Mouse (Mus musculus) neural tube, embryonic 14.5 days (tissue): ENCODE data around the gene Reg3b. TPM values are rescaled to one million over a fixed set of nuclear protein-coding genes. Genes with fewer than 3 reads are reported as not detected.

Experiments used
- ATAC-seq: fragments of 200-750 bp; cut with Nextera tagmentation; 2 replicates; pipeline ENCODE4 v1.8.0; 2017; ENCODE audit warnings: low read depth, mild to moderate bottlenecking, moderate TSS enrichment, moderate library complexity
- H3K27ac ChIP-seq: fragments of 300-500 bp; sonication (generic); 2 replicates; pipeline ENCODE4 v1.5.1; 2014; ENCODE audit warnings: low read depth, mild to moderate bottlenecking, control low read depth, low read length, moderate library complexity, mixed read lengths
- H3K27me3 ChIP-seq: fragments of 300-500 bp; sonication (generic); 2 replicates; pipeline ENCODE4 v1.6.1; 2014; ENCODE audit warnings: low read length; ENCODE audit not compliant: control insufficient read depth, insufficient read depth
- H3K36me3 ChIP-seq: fragments of 300-500 bp; sonication (generic); 2 replicates; pipeline ENCODE4 v1.6.1; 2014; ENCODE audit warnings: low read length, mixed read lengths; ENCODE audit not compliant: control insufficient read depth, insufficient read depth
- H3K4me1 ChIP-seq: fragments of 300-500 bp; sonication (generic); 2 replicates; pipeline ENCODE4 v1.6.1; 2014; ENCODE audit warnings: low read length; ENCODE audit not compliant: control insufficient read depth, insufficient read depth
- H3K4me2 ChIP-seq: fragments of 300-500 bp; sonication (generic); 2 replicates; pipeline ENCODE4 v1.6.1; 2014; ENCODE audit warnings: mild to moderate bottlenecking, low read depth, low read length, control low read depth
- H3K4me3 ChIP-seq: fragments of 300-500 bp; sonication (generic); 2 replicates; pipeline ENCODE4 v1.5.1; 2014; ENCODE audit warnings: low read depth, low read length, control low read depth, mixed read lengths
- H3K9ac ChIP-seq: fragments of 300-500 bp; sonication (generic); replicated peaks from 2 replicates; pipeline ENCODE4 v1.6.1; 2014; ENCODE audit warnings: low read depth, mild to moderate bottlenecking, control low read depth, low read length, mixed read lengths
- H3K9me3 ChIP-seq: fragments of 300-500 bp; sonication (generic); 2 replicates; pipeline ENCODE4 v1.6.1; 2016; ENCODE audit warnings: low read length; ENCODE audit not compliant: control insufficient read depth
- WGBS: fragments of 180-500 bp; shearing (Covaris S2); extraction: QIAGEN DNeasy Blood & Tissue Kit; methylation state at CpG from one replicate; pipeline ENCODE4 v1.1.7; 2014; 5-methylcytosine and 5-hydroxymethylcytosine counted together
- polyA plus RNA-seq: library from polyadenylated mRNA; unstranded; fragments of >200 nt; fragmentation: Nextera tagmentation; extraction: Ambion mirVana; gene quantifications from 2 replicates; pipeline ENCODE4 v1.2.1, GENCODE M21; 2014

Reg3b gene
- polyA plus RNA-seq = 3.0 and 7.9 TPM in 2 replicates

DNA sequence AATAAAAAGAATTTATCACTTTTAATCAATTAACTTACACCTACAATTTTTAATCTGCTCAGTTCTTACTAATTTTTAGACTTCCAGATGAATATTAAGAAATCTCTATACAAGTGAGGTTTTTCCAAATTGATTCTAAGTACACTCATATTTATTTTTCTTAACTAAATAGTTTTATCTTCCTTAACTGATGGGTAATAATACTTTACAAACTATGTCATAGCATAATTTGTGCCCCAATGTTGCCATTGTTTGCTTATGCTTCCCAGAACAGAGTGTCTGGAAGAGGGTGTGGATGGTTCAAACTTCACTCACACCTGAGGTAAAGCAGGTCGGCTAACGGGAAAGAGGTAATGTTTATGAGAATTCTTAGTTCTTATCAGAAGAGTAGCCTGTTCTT lies at the start of gene Reg3b:
Gene Reg3b (plus strand): TSS at position 301 of the 400 bp plus-strand sequence.
- no peak within 1 kb of the TSS for H3K4me2 ChIP-seq
- H3K4me1 ChIP-seq = no peaks in the 10 kb centered on the region
- no peak within 1 kb of the TSS for H3K27ac ChIP-seq
- no peaks in the 10 kb centered on the region for H3K27me3 ChIP-seq
- 90% methylated on average over 2 of the region's 2 CpGs for WGBS
- no peak for ATAC-seq
- H3K36me3 ChIP-seq = no peaks in the 10 kb centered on the region
- no peak within 1 kb of the TSS for H3K9ac ChIP-seq
- H3K9me3 ChIP-seq = no peaks in the 10 kb centered on the region
- H3K4me3 ChIP-seq = no peak within 1 kb of the TSS

DNA sequence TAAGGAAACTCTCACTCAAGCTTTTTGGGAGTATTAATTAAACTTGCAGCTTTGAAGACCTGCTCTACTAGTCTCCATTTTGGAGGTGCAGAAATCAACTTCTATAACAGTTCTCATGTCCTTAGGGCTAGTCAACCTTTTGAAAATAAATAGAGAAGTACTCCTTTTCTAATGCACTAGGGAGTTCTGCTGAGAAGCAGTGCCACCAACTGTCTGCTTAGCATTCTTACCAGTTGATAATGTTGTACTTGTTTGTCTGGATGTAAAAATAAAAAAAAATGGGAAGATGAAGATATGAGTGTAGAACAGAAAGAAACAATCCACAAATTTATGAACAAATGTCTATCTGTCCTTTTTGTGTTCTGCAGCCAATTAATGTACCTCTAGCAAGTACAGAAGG lies 42.7 kb upstream of the Reg3b start:
- Histone ChIP-seq H3K27ac (no peak overlapping the region), H3K4me1 (no peaks in the 10 kb centered on the region), H3K4me2 (no peak overlapping the region), H3K36me3 (no peaks in the 10 kb centered on the region), H3K9ac (no peak overlapping the region), H3K4me3 (no peak overlapping the region), H3K27me3 (no peaks in the 10 kb centered on the region), H3K9me3 (no peaks in the 10 kb centered on the region)
- no peak for ATAC-seq

DNA sequence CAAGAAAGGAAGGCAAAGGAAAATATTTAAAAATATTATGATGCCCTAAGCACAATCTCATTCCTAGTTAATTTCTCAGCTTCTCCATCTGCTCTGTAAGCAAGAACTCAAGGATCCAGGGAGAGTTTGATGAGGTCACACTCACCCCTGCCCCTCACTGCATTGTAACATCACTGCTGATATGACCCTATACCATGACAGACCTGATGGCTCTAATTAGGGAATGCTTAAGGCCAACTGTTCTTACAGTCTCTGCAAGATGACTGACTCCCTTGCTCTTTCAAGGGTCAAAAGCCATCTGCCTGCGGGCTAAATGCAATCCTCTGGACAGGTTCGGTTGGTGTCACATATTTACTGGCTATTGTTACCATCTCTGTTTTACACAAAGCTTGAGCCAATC lies 41.3 kb upstream of the Reg3b start:
- Histone ChIP-seq H3K9me3 (no peaks in the 10 kb centered on the region), H3K27me3 (no peaks in the 10 kb centered on the region), H3K4me3 (no peak overlapping the region), H3K9ac (no peak overlapping the region), H3K4me2 (no peak overlapping the region), H3K27ac (no peak overlapping the region), H3K4me1 (no peaks in the 10 kb centered on the region), H3K36me3 (no peaks in the 10 kb centered on the region)
- ATAC-seq = no peak
- WGBS = 64% methylated on average over 2 of the region's 2 CpGs

DNA sequence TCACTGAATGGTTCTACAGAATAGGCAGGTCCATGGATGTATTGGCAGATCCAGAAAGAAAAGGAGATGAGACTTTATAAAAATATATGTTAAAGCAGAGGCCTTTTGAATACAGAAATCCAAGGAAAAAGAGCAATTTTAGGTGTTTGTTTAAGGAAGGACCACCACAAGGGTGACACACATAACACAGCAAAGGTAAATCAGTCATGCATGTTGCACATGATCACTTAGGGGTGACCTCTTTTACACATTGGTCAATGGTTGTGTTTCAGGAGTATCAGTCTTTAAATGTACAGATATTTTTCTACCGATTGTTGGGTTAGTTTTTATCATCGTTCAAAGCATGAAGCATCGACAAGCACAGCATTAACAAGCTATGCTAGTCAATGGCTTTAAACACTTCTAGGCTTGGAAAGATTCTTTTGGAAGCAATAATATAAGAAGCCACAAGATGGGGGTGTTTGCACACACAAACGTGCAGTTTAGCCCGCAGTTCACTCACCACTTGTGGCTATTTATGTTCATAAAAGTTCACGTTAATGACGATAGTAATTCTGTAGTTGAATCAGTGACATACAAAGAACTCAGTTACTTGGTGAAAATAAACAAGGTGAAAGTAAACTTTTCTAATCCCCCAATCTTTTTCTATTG lies 38.4 kb upstream of the Reg3b start:
- 40% methylated on average over 7 of the region's 7 CpGs for WGBS
- Histone ChIP-seq H3K27ac (no peak overlapping the region), H3K9me3 (no peaks in the 10 kb centered on the region), H3K9ac (no peak overlapping the region), H3K27me3 (no peaks in the 10 kb centered on the region), H3K4me3 (no peak overlapping the region), H3K4me1 (no peaks in the 10 kb centered on the region), H3K36me3 (no peaks in the 10 kb centered on the region), H3K4me2 (no peak overlapping the region)
- peak; percentile 80; the same call in 1 of the 2 replicates for ATAC-seq

DNA sequence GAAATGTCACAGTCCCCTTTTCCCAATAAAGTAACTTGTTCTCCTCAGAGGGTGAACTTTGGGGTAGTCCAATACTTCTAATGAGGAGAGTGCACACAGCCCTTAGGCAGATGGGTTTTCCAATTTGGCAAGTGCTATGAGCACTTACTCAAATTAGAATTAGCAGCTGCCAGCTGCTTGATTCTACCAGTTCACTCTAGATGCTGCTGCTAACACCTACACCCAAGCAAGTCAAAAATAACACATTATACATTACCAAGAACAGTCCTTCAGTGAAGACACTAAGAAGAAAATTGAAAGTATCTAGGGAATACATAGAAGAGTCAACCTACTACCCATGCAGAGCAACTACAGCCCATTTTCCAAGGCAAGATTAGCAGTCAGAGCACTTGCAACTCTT lies 30.2 kb upstream of the Reg3b start:
- Histone ChIP-seq H3K27me3 (no peaks in the 10 kb centered on the region), H3K9me3 (no peaks in the 10 kb centered on the region), H3K4me1 (no peaks in the 10 kb centered on the region), H3K4me3 (no peak overlapping the region), H3K4me2 (no peak overlapping the region), H3K36me3 (no peaks in the 10 kb centered on the region), H3K27ac (no peak overlapping the region), H3K9ac (no peak overlapping the region)
- ATAC-seq = no peak

DNA sequence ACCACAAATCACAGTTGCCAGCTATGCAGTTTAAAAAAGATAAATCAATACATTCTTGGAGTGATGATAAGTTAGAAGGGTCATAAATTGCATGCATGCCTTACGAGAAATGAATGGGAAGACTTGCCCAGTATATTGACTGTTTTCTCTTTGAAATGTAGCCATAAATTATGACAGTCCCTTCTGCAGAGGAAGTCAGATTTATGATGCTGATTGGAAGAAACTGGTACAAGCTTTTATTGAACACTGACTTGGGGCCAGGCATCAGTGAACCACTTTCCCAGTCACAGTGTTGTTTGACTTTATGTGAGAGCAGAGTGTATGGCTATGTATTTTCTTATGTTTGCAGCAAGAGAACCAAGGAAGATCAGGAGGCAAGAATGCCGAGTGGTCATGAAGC lies 28.8 kb upstream of the Reg3b start:
- peak; percentile 21; the same call in 1 of the 2 replicates for ATAC-seq
- no peaks in the 10 kb centered on the region for H3K27me3 ChIP-seq
- H3K36me3 ChIP-seq = no peaks in the 10 kb centered on the region
- no peaks in the 10 kb centered on the region for H3K9me3 ChIP-seq
- no peak overlapping the region for H3K4me2 ChIP-seq
- 69% methylated on average over 2 of the region's 2 CpGs for WGBS
- H3K27ac ChIP-seq = no peak overlapping the region
- H3K9ac ChIP-seq = no peak overlapping the region
- no peaks in the 10 kb centered on the region for H3K4me1 ChIP-seq
- no peak overlapping the region for H3K4me3 ChIP-seq

DNA sequence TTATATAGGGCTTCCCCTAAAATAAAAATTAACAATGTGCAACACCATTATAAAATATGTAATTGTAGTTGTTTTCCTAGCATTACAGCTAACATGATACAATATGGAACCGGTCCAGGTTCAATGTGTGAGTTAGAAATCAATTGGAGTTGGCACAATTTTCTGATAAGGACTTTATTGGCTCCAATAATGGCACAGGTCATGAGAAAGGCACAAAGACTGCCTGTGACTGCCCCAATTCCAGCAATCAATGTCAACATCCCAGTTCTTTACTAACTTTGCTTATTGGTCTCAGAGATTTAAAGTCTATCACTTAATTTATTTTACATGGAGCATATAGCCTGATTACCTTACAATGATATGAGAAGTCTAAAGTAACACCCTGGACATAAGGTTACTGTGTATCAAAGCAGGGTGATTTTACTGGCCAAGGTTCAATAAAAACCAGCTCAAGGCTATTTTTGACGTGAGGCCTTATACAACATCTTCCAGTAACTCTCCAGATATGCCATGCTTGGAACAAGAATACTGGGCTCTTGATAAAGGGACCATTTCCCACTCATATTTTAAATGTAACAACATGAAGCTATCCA lies 8.4 kb upstream of the Reg3b start:
- no peak overlapping the region for H3K4me2 ChIP-seq

DNA sequence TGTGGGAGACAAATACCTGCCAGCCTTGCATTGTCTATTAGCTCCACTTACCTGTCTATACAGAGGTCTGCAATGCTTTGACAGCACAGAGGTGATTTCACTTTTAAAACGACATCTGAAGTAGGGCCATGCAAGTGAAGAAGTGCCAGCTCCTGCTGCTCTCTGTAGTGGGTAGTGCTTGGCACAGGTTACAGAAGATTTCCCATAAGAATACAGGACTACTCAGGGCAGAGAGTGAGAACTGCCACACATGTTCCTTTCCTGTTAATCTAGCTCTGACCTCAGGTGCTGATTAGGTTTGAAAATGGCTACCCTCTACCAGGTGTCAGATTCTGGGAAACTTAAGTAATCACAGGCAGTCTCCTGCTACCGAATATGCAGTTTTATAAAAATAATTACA lies 8.3 kb downstream of the Reg3b start, which contains the start of gene Reg3d:
Gene Reg3d (minus strand): TSS at position 101 of the 400 bp plus-strand sequence.
- H3K4me3 ChIP-seq = no peak within 1 kb of the TSS
- H3K4me2 ChIP-seq = no peak within 1 kb of the TSS
- WGBS = 90% methylated on average over 2 of the region's 2 CpGs
- no peak for ATAC-seq
- no peak within 1 kb of the TSS for H3K27ac ChIP-seq
- H3K4me1 ChIP-seq = no peaks in the 10 kb centered on the region
- no peaks in the 10 kb centered on the region for H3K36me3 ChIP-seq
- H3K9me3 ChIP-seq = no peaks in the 10 kb centered on the region
- no peak within 1 kb of the TSS for H3K9ac ChIP-seq
- H3K27me3 ChIP-seq = no peaks in the 10 kb centered on the region

More for the DNA sequence above, 8.4 kb upstream of the Reg3b start:
- Histone ChIP-seq H3K36me3 (no peaks in the 10 kb centered on the region), H3K4me3 (no peak overlapping the region), H3K9ac (no peak overlapping the region), H3K9me3 (no peaks in the 10 kb centered on the region), H3K4me1 (no peaks in the 10 kb centered on the region), H3K27me3 (no peaks in the 10 kb centered on the region), H3K27ac (no peak overlapping the region)
- no peak for ATAC-seq
- 59% methylated on average over 2 of the region's 2 CpGs for WGBS

DNA sequence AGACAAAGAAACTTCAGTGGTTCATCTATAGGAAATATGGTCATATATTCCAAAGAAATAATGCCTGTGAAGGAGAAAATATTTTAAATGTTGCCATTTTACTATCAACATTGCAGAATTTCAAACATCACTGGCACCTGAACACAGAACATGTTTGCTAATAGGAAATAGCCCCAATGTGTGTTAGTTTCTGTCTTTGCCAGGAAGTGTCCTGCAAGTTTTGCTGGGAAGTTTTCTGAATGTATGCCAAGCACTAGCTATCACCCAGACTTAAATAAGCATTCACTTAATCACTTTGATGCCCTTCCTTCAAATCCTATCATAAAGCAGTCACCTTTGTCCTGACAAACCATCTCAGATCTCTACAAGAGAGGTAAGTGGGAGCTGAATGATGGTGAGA lies 10.0 kb downstream of the Reg3b start, which contains the start of gene Reg3a:
Gene Reg3a (plus strand): TSS at position 301 of the 400 bp plus-strand sequence.
- Histone ChIP-seq H3K4me3 (no peak within 1 kb of the TSS), H3K9ac (no peak within 1 kb of the TSS), H3K9me3 (no peaks in the 10 kb centered on the region), H3K4me2 (no peak within 1 kb of the TSS), H3K27ac (no peak within 1 kb of the TSS), H3K27me3 (no peaks in the 10 kb centered on the region), H3K36me3 (no peaks in the 10 kb centered on the region), H3K4me1 (no peaks in the 10 kb centered on the region)
- ATAC-seq = no peak
